Mouse (Mus musculus) bone marrow, adult 2 months (tissue): ENCODE results near the gene Rcan2.

Source experiments
- CTCF ChIP-seq: fragments of 200-500 bp; IDR thresholded peaks from 2 replicates; pipeline ENCODE4 v1.5.1; 2011; ENCODE audit warnings: low read length, control low read depth; ENCODE audit not compliant: control insufficient read depth, insufficient read depth
- POLR2A ChIP-seq: fragments of 200-500 bp; IDR thresholded peaks from 2 replicates; pipeline ENCODE4 v1.6.1; 2011; ENCODE audit warnings: low read depth, mild to moderate bottlenecking, control low read depth, low read length, borderline replicate concordance; ENCODE audit not compliant: control insufficient read depth

- no peak for TF ChIP-seq CTCF
- no peak for TF ChIP-seq POLR2A
Measured at GRCm38 (mm10) chr17:43824781-43825410, 23.7 kb downstream of the Rcan2 start.
